Mouse (Mus musculus): Measurements from ENCODE around the gene Irx4.

DNA sequence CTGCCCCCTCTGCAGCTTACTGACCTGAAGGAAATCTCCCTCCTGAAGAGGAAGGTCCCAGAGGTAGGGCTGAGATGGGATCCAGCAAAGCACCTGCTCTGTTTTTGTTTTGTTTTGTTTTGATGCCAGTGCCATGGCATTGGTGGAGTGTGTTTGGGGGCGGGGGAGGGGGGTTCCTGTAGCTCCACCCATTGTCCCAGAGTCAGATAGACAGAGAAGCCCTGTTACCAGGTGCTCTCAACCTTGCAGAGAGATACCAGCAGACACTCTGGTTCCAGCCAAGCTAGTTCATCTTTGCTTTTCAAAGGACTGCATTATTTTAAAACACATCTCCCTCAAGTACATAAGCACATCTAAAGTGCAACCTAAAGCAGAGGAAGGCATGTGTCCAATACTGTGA, 13.3 kb downstream of the Irx4 start:
- no peak for TF ChIP-seq POLR2A (IDR thresholded peaks at IDR 0.05; ENCODE audit: extremely low read depth, insufficient read depth, low read length)
- TF ChIP-seq CTCF (IDR thresholded peaks at IDR 0.05; ENCODE audit: extremely low read depth, insufficient read depth, low read length) = no peak

Measured in cortical plate, adult 2 months (tissue).